Mouse (Mus musculus): ENCODE data around the gene Akr1c19. TPM values are rescaled to one million over a fixed set of nuclear protein-coding genes. Genes with fewer than 3 reads are reported as not detected.
"Not testable (repeated sequence)": the region's sequence is repeated elsewhere in the genome, so short reads cannot be mapped to it uniquely, and the experiment has no call there.

Gene Akr1c19
- polyA plus RNA-seq (2015; fragmentation: Nextera tagmentation; extraction: Ambion mirVana), result 65.8 and 72.8 TPM in 2 replicates

DNA sequence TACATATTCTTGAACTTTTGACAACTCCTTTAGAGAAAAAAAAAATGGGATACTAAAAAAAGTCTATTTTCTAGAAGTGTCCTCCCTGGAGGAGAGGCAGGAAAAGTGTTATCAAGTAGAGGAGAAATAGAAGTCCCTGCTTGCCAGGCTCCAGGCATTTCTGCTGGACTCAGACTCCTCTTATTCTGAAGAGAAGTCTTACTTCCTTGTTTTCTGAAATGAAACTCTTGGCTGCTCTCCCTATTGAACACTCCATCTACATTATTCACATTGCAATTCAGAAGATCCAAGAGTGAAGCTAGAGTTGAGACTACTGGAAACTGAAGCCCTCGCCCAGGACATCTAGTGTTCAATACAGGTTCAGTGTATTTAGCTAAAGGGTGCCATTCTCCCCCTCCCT is at the start of gene Akr1c19:
Akr1c19 (plus strand) TSS at position 260 of the 400 bp plus-strand sequence.
- H3K27ac ChIP-seq (replicated peaks), result no peak within 1 kb of the TSS
- no peaks in the 10 kb centered on the region for H3K4me1 ChIP-seq (replicated peaks; ENCODE audit: control insufficient read depth, insufficient read depth)
- ATAC-seq (ENCODE audit: low FRiP score, low TSS enrichment) (no peak), DNase-seq (ENCODE audit: low spot score) (no peak)
- no peak within 1 kb of the TSS for H3K9ac ChIP-seq (ENCODE audit: low read length)
- no peak within 1 kb of the TSS for H3K4me3 ChIP-seq (ENCODE audit: low read depth, low read length)
- no peaks in the 10 kb centered on the region for H3K9me3 ChIP-seq (ENCODE audit: control insufficient read depth, low read length)
- H3K4me2 ChIP-seq (replicated peaks; ENCODE audit: low read depth), result no peak within 1 kb of the TSS
- no peak for TF ChIP-seq CTCF (IDR thresholded peaks at IDR 0.05; ENCODE audit: low read depth)
- no peak for TF ChIP-seq EP300 (optimal IDR thresholded peaks at IDR 0.05)
- no peaks in the 10 kb centered on the region for H3K36me3 ChIP-seq (ENCODE audit: control insufficient read depth, insufficient read depth, low read length)
- H3K27me3 ChIP-seq (ENCODE audit: control insufficient read depth, insufficient read depth, low read length), result no peaks in the 10 kb centered on the region
- WGBS, result 77% methylated on average over 1 of the region's 1 CpGs

DNA sequence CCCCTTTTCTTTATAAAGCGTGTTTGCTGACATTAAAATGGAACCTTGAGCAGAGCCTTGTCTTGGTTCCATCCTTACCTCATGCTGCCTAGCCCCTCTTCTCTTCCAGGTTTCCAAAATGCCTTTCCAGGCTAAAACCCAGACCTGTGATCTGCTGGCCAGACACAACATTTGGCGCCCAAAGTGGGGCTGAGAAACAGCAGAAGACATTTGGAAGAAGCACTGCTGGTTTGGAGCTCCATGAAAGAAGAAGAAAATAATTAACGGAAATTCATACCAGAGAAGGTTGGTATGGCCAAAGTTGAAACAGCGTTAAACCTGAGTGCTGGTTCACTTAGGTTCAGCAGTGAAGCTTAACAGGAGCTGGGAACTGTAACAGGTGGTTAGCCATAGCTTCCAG is 47.2 kb upstream of the Akr1c19 start:
- DNase-seq (ENCODE audit: low spot score); H3K4me2 ChIP-seq (replicated peaks; ENCODE audit: low read depth); H3K27ac ChIP-seq (replicated peaks); H3K9ac ChIP-seq (ENCODE audit: low read length); H3K4me3 ChIP-seq (ENCODE audit: low read depth, low read length); H3K9me3 ChIP-seq (ENCODE audit: control insufficient read depth, low read length); H3K4me1 ChIP-seq (replicated peaks; ENCODE audit: control insufficient read depth, insufficient read depth); H3K27me3 ChIP-seq (ENCODE audit: control insufficient read depth, insufficient read depth, low read length); ATAC-seq (ENCODE audit: low FRiP score, low TSS enrichment); H3K36me3 ChIP-seq (ENCODE audit: control insufficient read depth, insufficient read depth, low read length): not testable (repeated sequence)
- WGBS, result 95% methylated on average over 4 of the region's 4 CpGs

DNA sequence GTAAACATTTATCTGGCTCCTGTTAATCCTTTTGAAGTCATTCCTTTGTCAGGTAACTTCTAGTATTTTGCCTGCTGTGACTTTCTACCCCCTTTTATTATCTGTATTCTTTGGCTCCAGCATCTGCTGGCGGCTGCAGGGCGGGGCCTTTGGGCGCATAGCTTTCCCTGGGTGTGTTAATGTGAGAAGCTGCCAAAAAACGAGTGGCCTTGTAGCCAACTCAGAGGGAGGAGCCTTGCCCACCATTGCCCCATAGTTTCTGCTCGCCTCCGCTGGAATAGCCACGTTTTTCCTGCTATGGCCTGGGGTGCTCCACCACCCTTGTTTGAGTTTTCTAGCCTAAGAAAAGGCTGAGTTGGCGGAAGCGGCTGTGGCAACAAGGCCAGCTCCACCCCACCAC is 45.4 kb upstream of the Akr1c19 start:
- 56% methylated on average over 9 of the region's 9 CpGs for WGBS

DNA sequence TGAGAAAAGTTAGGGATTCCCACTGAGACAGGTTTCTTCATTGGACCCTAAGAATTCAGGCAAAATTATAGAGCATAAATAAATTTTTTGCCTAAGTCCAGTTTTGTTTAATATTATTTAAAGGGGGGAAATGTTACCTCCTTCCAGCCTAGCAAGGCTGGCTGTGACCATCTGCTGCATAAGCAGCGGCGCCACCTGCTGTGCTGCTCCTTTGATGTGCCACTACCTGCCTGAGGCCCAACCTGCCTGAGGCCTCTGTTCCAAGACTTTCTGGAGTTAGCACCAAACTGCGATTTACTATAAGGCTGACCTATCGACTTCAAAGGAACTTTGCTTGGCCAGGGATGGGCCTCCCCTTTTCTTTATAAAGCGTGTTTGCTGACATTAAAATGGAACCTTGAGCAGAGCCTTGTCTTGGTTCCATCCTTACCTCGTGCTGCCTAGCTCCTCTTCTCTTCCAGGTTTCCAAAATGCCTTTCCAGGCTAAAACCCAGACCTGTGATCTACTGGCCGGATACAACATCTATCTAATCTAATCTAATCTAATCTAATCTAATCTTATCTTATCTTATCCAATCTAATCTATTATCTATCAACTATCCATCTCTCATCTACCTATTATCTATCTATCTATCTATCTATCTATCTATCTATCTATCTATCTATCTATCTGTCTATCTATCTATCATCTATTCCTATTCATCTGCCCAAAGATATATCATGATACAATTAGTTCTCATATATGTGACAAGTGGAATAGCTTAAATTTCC is 41.7 kb upstream of the Akr1c19 start:
- H3K4me1 ChIP-seq (replicated peaks; ENCODE audit: control insufficient read depth, insufficient read depth); H3K36me3 ChIP-seq (ENCODE audit: control insufficient read depth, insufficient read depth, low read length); ATAC-seq (ENCODE audit: low FRiP score, low TSS enrichment); H3K9ac ChIP-seq (ENCODE audit: low read length); H3K4me3 ChIP-seq (ENCODE audit: low read depth, low read length); H3K4me2 ChIP-seq (replicated peaks; ENCODE audit: low read depth); H3K27ac ChIP-seq (replicated peaks); H3K9me3 ChIP-seq (ENCODE audit: control insufficient read depth, low read length); H3K27me3 ChIP-seq (ENCODE audit: control insufficient read depth, insufficient read depth, low read length): not testable (repeated sequence)
- 74% methylated on average over 7 of the region's 7 CpGs for WGBS
- peak; percentile 51 for DNase-seq (ENCODE audit: low spot score)
- TF ChIP-seq CTCF (IDR thresholded peaks at IDR 0.05; ENCODE audit: low read depth), result peak; percentile 61

More for the DNA sequence above, 45.4 kb upstream of the Akr1c19 start:
- DNase-seq (ENCODE audit: low spot score) (no peak), ATAC-seq (ENCODE audit: low FRiP score, low TSS enrichment) (no peak)
- no peak for TF ChIP-seq CTCF (IDR thresholded peaks at IDR 0.05; ENCODE audit: low read depth)
- TF ChIP-seq EP300 (optimal IDR thresholded peaks at IDR 0.05), result no peak
- H3K4me1 ChIP-seq (replicated peaks; ENCODE audit: control insufficient read depth, insufficient read depth), result no peaks in the 10 kb centered on the region
- no peak overlapping the region for H3K27ac ChIP-seq (replicated peaks)
- H3K36me3 ChIP-seq (ENCODE audit: control insufficient read depth, insufficient read depth, low read length), result no peaks in the 10 kb centered on the region
- no peak overlapping the region for H3K9ac ChIP-seq (ENCODE audit: low read length)
- H3K9me3 ChIP-seq (ENCODE audit: control insufficient read depth, low read length), result no peaks in the 10 kb centered on the region
- H3K4me3 ChIP-seq (ENCODE audit: low read depth, low read length), result no peak overlapping the region
- no peaks in the 10 kb centered on the region for H3K27me3 ChIP-seq (ENCODE audit: control insufficient read depth, insufficient read depth, low read length)
- H3K4me2 ChIP-seq (replicated peaks; ENCODE audit: low read depth), result no peak overlapping the region

DNA sequence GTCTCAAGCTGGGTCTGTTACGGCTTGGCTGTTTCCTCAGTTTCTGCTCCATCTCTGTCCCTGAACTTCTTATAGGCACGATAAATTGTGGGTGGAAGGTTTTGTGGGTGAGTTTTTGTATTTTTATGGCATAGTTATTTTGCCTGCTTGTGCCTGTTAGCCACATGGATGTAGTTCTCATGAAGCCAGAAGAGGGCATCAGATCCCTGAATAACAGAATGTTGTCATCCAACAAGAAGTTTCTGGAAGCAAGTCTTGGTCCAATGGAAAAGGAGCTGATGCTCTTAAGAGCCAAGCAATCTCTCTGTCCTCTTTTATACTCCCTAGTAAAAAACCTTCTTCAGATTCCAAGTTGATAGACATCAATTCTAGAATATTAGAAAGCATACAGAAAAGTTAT is 40.3 kb upstream of the Akr1c19 start:
- WGBS, result 81% methylated on average over 2 of the region's 2 CpGs
- H3K36me3 ChIP-seq (ENCODE audit: control insufficient read depth, insufficient read depth, low read length), result no peaks in the 10 kb centered on the region
- H3K9ac ChIP-seq (ENCODE audit: low read length), result no peak overlapping the region
- no peak for DNase-seq (ENCODE audit: low spot score)
- no peaks in the 10 kb centered on the region for H3K27me3 ChIP-seq (ENCODE audit: control insufficient read depth, insufficient read depth, low read length)
- H3K4me1 ChIP-seq (replicated peaks; ENCODE audit: control insufficient read depth, insufficient read depth), result no peaks in the 10 kb centered on the region
- peak; percentile 71 for TF ChIP-seq CTCF (IDR thresholded peaks at IDR 0.05; ENCODE audit: low read depth)
- no peak for TF ChIP-seq EP300 (optimal IDR thresholded peaks at IDR 0.05)
- H3K4me2 ChIP-seq (replicated peaks; ENCODE audit: low read depth), result no peak overlapping the region
- H3K4me3 ChIP-seq (ENCODE audit: low read depth, low read length), result no peak overlapping the region
- no peaks in the 10 kb centered on the region for H3K9me3 ChIP-seq (ENCODE audit: control insufficient read depth, low read length)
- no peak overlapping the region for H3K27ac ChIP-seq (replicated peaks)
- ATAC-seq (ENCODE audit: low FRiP score, low TSS enrichment), result no peak

DNA sequence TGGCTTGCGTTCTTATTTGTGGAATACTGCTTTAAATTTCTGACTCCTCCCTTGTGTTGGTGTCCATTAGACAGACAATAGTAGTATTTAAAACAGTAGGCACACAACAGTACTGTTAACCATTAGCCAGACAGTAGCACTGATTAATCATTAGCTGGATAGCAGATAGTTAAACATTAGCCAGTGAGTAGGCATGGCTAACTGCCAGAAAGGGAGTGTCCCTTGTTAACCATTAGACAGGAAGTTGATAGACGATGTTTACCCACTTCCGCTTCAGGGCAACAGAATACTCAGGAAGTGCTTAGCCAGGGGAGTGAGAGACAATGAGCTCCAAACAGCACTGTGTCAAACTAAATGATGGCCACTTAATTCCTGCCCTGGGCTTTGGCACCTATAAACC is 37.6 kb upstream of the Akr1c19 start, which contains the start of gene Akr1c13:
Akr1c13 (plus strand) TSS at position 247 of the 400 bp plus-strand sequence.
- Histone ChIP-seq H3K36me3 (ENCODE audit: control insufficient read depth, insufficient read depth, low read length) (no peaks in the 10 kb centered on the region), H3K4me2 (replicated peaks; ENCODE audit: low read depth) (peak within 1 kb of the TSS; percentile 39), H3K9ac (ENCODE audit: low read length) (peak within 1 kb of the TSS; percentile 9; the same call in 1 of the 2 replicates), H3K9me3 (ENCODE audit: control insufficient read depth, low read length) (no peaks in the 10 kb centered on the region), H3K4me1 (replicated peaks; ENCODE audit: control insufficient read depth, insufficient read depth) (no peaks in the 10 kb centered on the region), H3K27ac (replicated peaks) (peak within 1 kb of the TSS; percentile 14), H3K27me3 (ENCODE audit: control insufficient read depth, insufficient read depth, low read length) (no peaks in the 10 kb centered on the region), H3K4me3 (ENCODE audit: low read depth, low read length) (peak within 1 kb of the TSS; percentile 19)
- TF ChIP-seq EP300 (optimal IDR thresholded peaks at IDR 0.05) (no peak), CTCF (IDR thresholded peaks at IDR 0.05; ENCODE audit: low read depth) (no peak)
- DNase-seq (ENCODE audit: low spot score), result peak; percentile 91
- WGBS, result 33% methylated on average over 3 of the region's 3 CpGs
- ATAC-seq (ENCODE audit: low FRiP score, low TSS enrichment), result peak; percentile 98

All from stomach, postnatal 0 days (tissue).